Mouse (Mus musculus) liver, adult 2 months (tissue): Measurements from ENCODE around the gene Grin2d. TPM values are rescaled to one million over a fixed set of nuclear protein-coding genes. Genes with fewer than 3 reads are reported as not detected.
A peak's percentile ranks its signal among the peaks of the same experiment; 100 is the strongest.

Experiments used
- DNase-seq: peaks from one replicate; pipeline ENCODE4 v3.0.0-alpha.2; 2011; ENCODE audit warnings: low read depth, low spot score; ENCODE audit errors: extremely low read depth
- H3K27ac ChIP-seq: fragments of 200-500 bp; replicated peaks from 2 replicates; pipeline ENCODE4 v1.5.1; 2012; ENCODE audit warnings: low read depth, mild to moderate bottlenecking, control low read depth, inconsistent platforms, low read length; ENCODE audit not compliant: insufficient read depth
- H3K27me3 ChIP-seq: fragments of 200-500 bp; 2 replicates; pipeline ENCODE4 v1.6.1; 2012; ENCODE audit warnings: mild to moderate bottlenecking, moderate library complexity, low read length, inconsistent platforms; ENCODE audit not compliant: control insufficient read depth, insufficient read depth
- H3K36me3 ChIP-seq: fragments of 200-500 bp; 2 replicates; pipeline ENCODE4 v1.6.1; 2012; ENCODE audit warnings: low read length, inconsistent platforms; ENCODE audit not compliant: control insufficient read depth, insufficient read depth
- H3K4me1 ChIP-seq: fragments of 200-500 bp; 2 replicates; pipeline ENCODE4 v1.6.1; 2011; ENCODE audit warnings: low read length; ENCODE audit not compliant: control insufficient read depth, insufficient read depth
- H3K4me3 ChIP-seq: fragments of 200-500 bp; 2 replicates; pipeline ENCODE4 v1.5.1; 2011; ENCODE audit warnings: low read depth, mild to moderate bottlenecking, control low read depth, low read length, moderate library complexity; ENCODE audit not compliant: insufficient read depth
- H3K79me2 ChIP-seq: fragments of 200-500 bp; 2 replicates; pipeline ENCODE4 v1.6.1; 2012; ENCODE audit warnings: inconsistent platforms, mild to moderate bottlenecking, low read length, moderate library complexity; ENCODE audit not compliant: control insufficient read depth, insufficient read depth
- H3K9ac ChIP-seq: fragments of 200-500 bp; 2 replicates; pipeline ENCODE4 v1.6.1; 2012; ENCODE audit warnings: low read depth, mild to moderate bottlenecking, control low read depth, inconsistent platforms, low read length
- CTCF ChIP-seq: fragments of 200-500 bp; IDR thresholded peaks from 2 replicates; pipeline ENCODE4 v1.5.1; 2011; ENCODE audit warnings: low read depth, low read length, control low read depth
- POLR2A ChIP-seq: fragments of 200-500 bp; IDR thresholded peaks from 2 replicates; pipeline ENCODE4 v1.6.1; 2011; ENCODE audit warnings: low read length, control low read depth; ENCODE audit not compliant: insufficient read depth; ENCODE audit errors: extremely low read depth
- WGBS: fragments of 180-500 bp; shearing (Covaris S2); methylation state at CpG from one replicate; pipeline ENCODE4 v1.1.7; 2018; 5-methylcytosine and 5-hydroxymethylcytosine counted together
- polyA plus RNA-seq: library from polyadenylated mRNA; depleted of rRNA; stranded (reverse); fragments of >200 nt; gene quantifications from 2 replicates; pipeline ENCODE4 v1.2.3, GENCODE M21; 2012
- total RNA-seq: library from RNA; depleted of rRNA; stranded (reverse); fragments of >200 nt; gene quantifications from 2 replicates; pipeline ENCODE4 v1.2.3, GENCODE M21; 2014

Grin2d gene
- total and polyA plus RNA-seq, 2 experiments, result under 0.01 to 0.20 TPM

- Histone ChIP-seq H3K4me1 (peaks cover 6% of the 10 kb centered on the region), H3K27me3 (no peaks in the 10 kb centered on the region), H3K9ac (no peak overlapping the region), H3K4me3 (no peak overlapping the region), H3K27ac (no peak overlapping the region), H3K79me2 (peaks cover 3% of the 10 kb centered on the region; the same call in 1 of the 2 replicates), H3K36me3 (peaks cover 14% of the 10 kb centered on the region)
- no peak for TF ChIP-seq CTCF
- TF ChIP-seq POLR2A, result no peak
- 16% methylated on average over 5 of the region's 5 CpGs for WGBS
- DNase-seq, result no peak
These were observed 63.3 kb downstream of the Grin2d start for GRCm38 (mm10) chr7:45814841-45815240.

GRCm38 (mm10) chr7:45813787-45814779 lies 64.1 kb downstream of the Grin2d start, which contains the start of gene Cyth2:
Gene Cyth2 (minus strand): TSS chr7:45814581.
- Histone ChIP-seq H3K4me3 (peak within 1 kb of the TSS; percentile 72), H3K36me3 (peaks cover 16% of the 10 kb centered on the region), H3K27ac (peak within 1 kb of the TSS; percentile 79), H3K79me2 (peaks cover 3% of the 10 kb centered on the region; the same call in 1 of the 2 replicates), H3K4me1 (peaks cover 6% of the 10 kb centered on the region), H3K9ac (peak within 1 kb of the TSS; percentile 88), H3K27me3 (no peaks in the 10 kb centered on the region)
- under 1% methylated on average over 86 of the region's 92 CpGs for WGBS
- TF ChIP-seq POLR2A (peak; percentile 77), CTCF (no peak)
- peak; percentile 99 for DNase-seq

- TF ChIP-seq POLR2A (no peak), CTCF (no peak)
- H3K9ac ChIP-seq, result no peak overlapping the region
- no peak overlapping the region for H3K27ac ChIP-seq
- DNase-seq, result no peak
- H3K4me3 ChIP-seq, result no peak overlapping the region
- WGBS, result 88% methylated on average over 8 of the region's 8 CpGs
- no peaks in the 10 kb centered on the region for H3K27me3 ChIP-seq
- peaks cover 22% of the 10 kb centered on the region for H3K36me3 ChIP-seq
- peaks cover 3% of the 10 kb centered on the region; the same call in 1 of the 2 replicates for H3K79me2 ChIP-seq
- peaks cover 6% of the 10 kb centered on the region for H3K4me1 ChIP-seq
These were observed 65.3 kb downstream of the Grin2d start for GRCm38 (mm10) chr7:45812921-45813320.

GRCm38 (mm10) chr7:45809276-45810075 lies 68.7 kb downstream of the Grin2d start:
- 90% methylated on average over 14 of the region's 14 CpGs for WGBS

GRCm38 (mm10) chr7:45808471-45808870 lies 69.7 kb downstream of the Grin2d start:
- DNase-seq, result no peak
- no peak overlapping the region for H3K4me3 ChIP-seq
- 82% methylated on average over 11 of the region's 11 CpGs for WGBS

More at GRCm38 (mm10) chr7:45809276-45810075, 68.7 kb downstream of the Grin2d start:
- TF ChIP-seq POLR2A (no peak), CTCF (no peak)
- no peaks in the 10 kb centered on the region for H3K27me3 ChIP-seq
- H3K27ac ChIP-seq, result no peak overlapping the region
- H3K79me2 ChIP-seq, result peaks cover 3% of the 10 kb centered on the region; the same call in 1 of the 2 replicates
- peaks cover 6% of the 10 kb centered on the region for H3K4me1 ChIP-seq
- no peak overlapping the region for H3K9ac ChIP-seq
- no peak overlapping the region for H3K4me3 ChIP-seq
- no peak for DNase-seq
- H3K36me3 ChIP-seq, result peaks cover 28% of the 10 kb centered on the region

More at GRCm38 (mm10) chr7:45808471-45808870, 69.7 kb downstream of the Grin2d start:
- H3K9ac ChIP-seq, result no peak overlapping the region
- no peak overlapping the region for H3K27ac ChIP-seq
- no peak for TF ChIP-seq POLR2A
- TF ChIP-seq CTCF, result no peak
- peaks cover 5% of the 10 kb centered on the region for H3K4me1 ChIP-seq
- H3K27me3 ChIP-seq, result no peaks in the 10 kb centered on the region
- H3K36me3 ChIP-seq, result peaks cover 28% of the 10 kb centered on the region
- H3K79me2 ChIP-seq, result peaks cover 2% of the 10 kb centered on the region; the same call in 1 of the 2 replicates
